Mouse (Mus musculus): ENCODE measurements around the gene Macrod2. TPM values are rescaled to one million over a fixed set of nuclear protein-coding genes. Genes with fewer than 3 reads are reported as not detected.

Macrod2 gene
- polyA plus RNA-seq, 1 experiment, result 3.8 TPM

GRCm38 (mm10) chr2:142373978-142374377, 1978.9 kb downstream of the Macrod2 start:
- Histone ChIP-seq H3K27ac (ENCODE audit: insufficient read depth, low read depth, low read length) (no peak overlapping the region), H3K4me3 (ENCODE audit: low read depth, low read length) (no peak overlapping the region), H3K27me3 (ENCODE audit: control insufficient read depth, insufficient read depth, low read length) (no peaks in the 10 kb centered on the region), H3K36me3 (ENCODE audit: control insufficient read depth, insufficient read depth, low read length) (no peaks in the 10 kb centered on the region), H3K4me1 (ENCODE audit: control insufficient read depth, insufficient read depth, insufficient read length, low read length) (no peaks in the 10 kb centered on the region)
- TF ChIP-seq POLR2A (IDR thresholded peaks at IDR 0.05; ENCODE audit: low read depth, low read length) (no peak), CTCF (IDR thresholded peaks at IDR 0.05; ENCODE audit: extremely low read depth, insufficient read length, insufficient replicate concordance, low read depth, low read length) (no peak)
- WGBS, result 13% methylated on average over 3 of the region's 3 CpGs

- WGBS, result 92% methylated on average over 2 of the region's 2 CpGs
- Histone ChIP-seq H3K4me3 (ENCODE audit: low read depth, low read length) (no peak overlapping the region), H3K4me1 (ENCODE audit: control insufficient read depth, insufficient read depth, insufficient read length, low read length) (no peaks in the 10 kb centered on the region), H3K27ac (ENCODE audit: insufficient read depth, low read depth, low read length) (no peak overlapping the region), H3K27me3 (ENCODE audit: control insufficient read depth, insufficient read depth, low read length) (no peaks in the 10 kb centered on the region), H3K36me3 (ENCODE audit: control insufficient read depth, insufficient read depth, low read length) (no peaks in the 10 kb centered on the region)
- TF ChIP-seq CTCF (IDR thresholded peaks at IDR 0.05; ENCODE audit: extremely low read depth, insufficient read length, insufficient replicate concordance, low read depth, low read length) (no peak), POLR2A (IDR thresholded peaks at IDR 0.05; ENCODE audit: low read depth, low read length) (no peak)
Observed at GRCm38 (mm10) chr2:142380563-142380962, 1985.5 kb downstream of the Macrod2 start.

- H3K4me1 ChIP-seq (ENCODE audit: control insufficient read depth, insufficient read depth, insufficient read length, low read length), result no peaks in the 10 kb centered on the region
- TF ChIP-seq CTCF (IDR thresholded peaks at IDR 0.05; ENCODE audit: extremely low read depth, insufficient read length, insufficient replicate concordance, low read depth, low read length), result no peak
- no peak for TF ChIP-seq POLR2A (IDR thresholded peaks at IDR 0.05; ENCODE audit: low read depth, low read length)
Observed at GRCm38 (mm10) chr2:142381081-142381579, 1986.0 kb downstream of the Macrod2 start.

GRCm38 (mm10) chr2:142393546-142393945, 1998.4 kb downstream of the Macrod2 start:
- H3K36me3 ChIP-seq (ENCODE audit: control insufficient read depth, insufficient read depth, low read length), result no peaks in the 10 kb centered on the region
- no peak overlapping the region for H3K4me3 ChIP-seq (ENCODE audit: low read depth, low read length)
- H3K4me1 ChIP-seq (ENCODE audit: control insufficient read depth, insufficient read depth, insufficient read length, low read length), result no peaks in the 10 kb centered on the region
- no peaks in the 10 kb centered on the region for H3K27me3 ChIP-seq (ENCODE audit: control insufficient read depth, insufficient read depth, low read length)
- no peak overlapping the region for H3K27ac ChIP-seq (ENCODE audit: insufficient read depth, low read depth, low read length)
- TF ChIP-seq CTCF (IDR thresholded peaks at IDR 0.05; ENCODE audit: extremely low read depth, insufficient read length, insufficient replicate concordance, low read depth, low read length) (no peak), POLR2A (IDR thresholded peaks at IDR 0.05; ENCODE audit: low read depth, low read length) (no peak)

More at GRCm38 (mm10) chr2:142381081-142381579, 1986.0 kb downstream of the Macrod2 start:
- Histone ChIP-seq H3K36me3 (ENCODE audit: control insufficient read depth, insufficient read depth, low read length) (no peaks in the 10 kb centered on the region), H3K4me3 (ENCODE audit: low read depth, low read length) (no peak overlapping the region), H3K27me3 (ENCODE audit: control insufficient read depth, insufficient read depth, low read length) (no peaks in the 10 kb centered on the region), H3K27ac (ENCODE audit: insufficient read depth, low read depth, low read length) (no peak overlapping the region)
- 92% methylated on average over 2 of the region's 2 CpGs for WGBS

DNA sequence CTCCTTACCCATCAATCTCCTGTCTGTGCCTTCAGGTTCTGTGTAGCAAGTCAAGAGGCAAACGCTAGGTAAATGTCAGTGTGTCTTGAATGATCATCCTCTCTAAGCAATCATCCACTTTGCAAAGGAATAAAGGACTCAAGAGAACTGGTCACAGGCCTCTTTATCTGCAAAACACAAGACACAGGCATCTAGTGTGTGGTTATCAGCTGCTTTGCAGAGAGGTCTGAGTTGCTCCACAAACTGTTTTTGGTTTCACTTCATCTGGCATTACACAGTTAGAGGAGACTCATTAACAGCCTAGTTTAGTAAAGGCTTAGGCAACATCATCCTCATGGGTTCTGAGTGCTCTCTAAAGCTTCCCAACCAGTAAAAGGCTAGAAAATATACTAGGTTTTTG, 2004.4 kb downstream of the Macrod2 start:
- H3K4me1 ChIP-seq (ENCODE audit: control insufficient read depth, insufficient read depth, insufficient read length, low read length), result no peaks in the 10 kb centered on the region
- TF ChIP-seq POLR2A (IDR thresholded peaks at IDR 0.05; ENCODE audit: low read depth, low read length), result no peak
- no peak for TF ChIP-seq CTCF (IDR thresholded peaks at IDR 0.05; ENCODE audit: extremely low read depth, insufficient read length, insufficient replicate concordance, low read depth, low read length)
- WGBS, result 51% methylated on average over 1 of the region's 1 CpGs

GRCm38 (mm10) chr2:142400781-142401180, 2005.7 kb downstream of the Macrod2 start:
- H3K36me3 ChIP-seq (ENCODE audit: control insufficient read depth, insufficient read depth, low read length), result no peaks in the 10 kb centered on the region
- H3K4me3 ChIP-seq (ENCODE audit: low read depth, low read length), result no peak overlapping the region
- TF ChIP-seq CTCF (IDR thresholded peaks at IDR 0.05; ENCODE audit: extremely low read depth, insufficient read length, insufficient replicate concordance, low read depth, low read length) (no peak), POLR2A (IDR thresholded peaks at IDR 0.05; ENCODE audit: low read depth, low read length) (no peak)
- no peaks in the 10 kb centered on the region for H3K4me1 ChIP-seq (ENCODE audit: control insufficient read depth, insufficient read depth, insufficient read length, low read length)
- H3K27ac ChIP-seq (ENCODE audit: insufficient read depth, low read depth, low read length), result no peak overlapping the region
- no peaks in the 10 kb centered on the region for H3K27me3 ChIP-seq (ENCODE audit: control insufficient read depth, insufficient read depth, low read length)
- 71% methylated on average over 4 of the region's 4 CpGs for WGBS

More for the DNA sequence above, 2004.4 kb downstream of the Macrod2 start:
- H3K36me3 ChIP-seq (ENCODE audit: control insufficient read depth, insufficient read depth, low read length), result no peaks in the 10 kb centered on the region
- no peak overlapping the region for H3K4me3 ChIP-seq (ENCODE audit: low read depth, low read length)
- no peaks in the 10 kb centered on the region for H3K27me3 ChIP-seq (ENCODE audit: control insufficient read depth, insufficient read depth, low read length)
- no peak overlapping the region for H3K27ac ChIP-seq (ENCODE audit: insufficient read depth, low read depth, low read length)

GRCm38 (mm10) chr2:142401359-142401758, 2006.2 kb downstream of the Macrod2 start:
- WGBS, result 83% methylated on average over 3 of the region's 3 CpGs
- no peaks in the 10 kb centered on the region for H3K27me3 ChIP-seq (ENCODE audit: control insufficient read depth, insufficient read depth, low read length)

More at GRCm38 (mm10) chr2:142401359-142401758, 2006.2 kb downstream of the Macrod2 start:
- no peak overlapping the region for H3K4me3 ChIP-seq (ENCODE audit: low read depth, low read length)
- no peak for TF ChIP-seq POLR2A (IDR thresholded peaks at IDR 0.05; ENCODE audit: low read depth, low read length)
- no peak for TF ChIP-seq CTCF (IDR thresholded peaks at IDR 0.05; ENCODE audit: extremely low read depth, insufficient read length, insufficient replicate concordance, low read depth, low read length)
- no peaks in the 10 kb centered on the region for H3K4me1 ChIP-seq (ENCODE audit: control insufficient read depth, insufficient read depth, insufficient read length, low read length)
- no peaks in the 10 kb centered on the region for H3K36me3 ChIP-seq (ENCODE audit: control insufficient read depth, insufficient read depth, low read length)
- H3K27ac ChIP-seq (ENCODE audit: insufficient read depth, low read depth, low read length), result no peak overlapping the region
